Mouse (Mus musculus) lung, embryonic 16.5 days (tissue): ENCODE measurements around the gene Hoxa4. TPM values are rescaled to one million over a fixed set of nuclear protein-coding genes. Genes with fewer than 3 reads are reported as not detected.

Source experiments
- ATAC-seq: fragments of 200-750 bp; cut with Nextera tagmentation; 2 replicates; pipeline ENCODE4 v1.8.0; 2017; ENCODE audit warnings: low read depth, mild to moderate bottlenecking, moderate library complexity
- H3K27ac ChIP-seq: fragments of 300-500 bp; sonication (generic); 2 replicates; pipeline ENCODE4 v1.5.1; 2014; ENCODE audit warnings: mild to moderate bottlenecking, control low read depth, low read length
- H3K27me3 ChIP-seq: fragments of 300-500 bp; sonication (generic); 2 replicates; pipeline ENCODE4 v1.6.1; 2014; ENCODE audit warnings: low read depth, low read length, mixed read lengths; ENCODE audit not compliant: control insufficient read depth, insufficient read depth
- H3K36me3 ChIP-seq: fragments of 300-500 bp; sonication (generic); 2 replicates; pipeline ENCODE4 v1.6.1; 2014; ENCODE audit warnings: low read length; ENCODE audit not compliant: control insufficient read depth, insufficient read depth
- H3K4me1 ChIP-seq: fragments of 300-500 bp; sonication (generic); replicated peaks from 2 replicates; pipeline ENCODE4 v1.6.1; 2014; ENCODE audit warnings: low read length, mixed read lengths; ENCODE audit not compliant: control insufficient read depth, insufficient read depth
- H3K4me2 ChIP-seq: fragments of 300-500 bp; sonication (generic); 2 replicates; pipeline ENCODE4 v1.6.1; 2014; ENCODE audit warnings: low read depth, low read length, control low read depth
- H3K4me3 ChIP-seq: fragments of 300-500 bp; sonication (generic); 2 replicates; pipeline ENCODE4 v1.5.1; 2014; ENCODE audit warnings: mild to moderate bottlenecking, low read length, control low read depth
- H3K9ac ChIP-seq: fragments of 300-500 bp; sonication (generic); 2 replicates; pipeline ENCODE4 v1.6.1; 2014; ENCODE audit warnings: low read length, control low read depth
- H3K9me3 ChIP-seq: fragments of 300-500 bp; sonication (generic); 2 replicates; pipeline ENCODE4 v1.6.1; 2016; ENCODE audit warnings: low read length; ENCODE audit not compliant: control insufficient read depth
- WGBS: fragments of 180-500 bp; shearing (Covaris S2); extraction: QIAGEN DNeasy Blood & Tissue Kit; methylation state at CpG from one replicate; pipeline ENCODE4 v1.1.7; 2014; 5-methylcytosine and 5-hydroxymethylcytosine counted together
- polyA plus RNA-seq: library from polyadenylated mRNA; unstranded; fragments of >200 nt; fragmentation: Nextera tagmentation; extraction: Ambion mirVana; gene quantifications from 2 replicates; pipeline ENCODE4 v1.2.1, GENCODE M21; 2015

The Hoxa4 gene
- polyA plus RNA-seq, result 2.4 and 2.7 TPM in 2 replicates

DNA sequence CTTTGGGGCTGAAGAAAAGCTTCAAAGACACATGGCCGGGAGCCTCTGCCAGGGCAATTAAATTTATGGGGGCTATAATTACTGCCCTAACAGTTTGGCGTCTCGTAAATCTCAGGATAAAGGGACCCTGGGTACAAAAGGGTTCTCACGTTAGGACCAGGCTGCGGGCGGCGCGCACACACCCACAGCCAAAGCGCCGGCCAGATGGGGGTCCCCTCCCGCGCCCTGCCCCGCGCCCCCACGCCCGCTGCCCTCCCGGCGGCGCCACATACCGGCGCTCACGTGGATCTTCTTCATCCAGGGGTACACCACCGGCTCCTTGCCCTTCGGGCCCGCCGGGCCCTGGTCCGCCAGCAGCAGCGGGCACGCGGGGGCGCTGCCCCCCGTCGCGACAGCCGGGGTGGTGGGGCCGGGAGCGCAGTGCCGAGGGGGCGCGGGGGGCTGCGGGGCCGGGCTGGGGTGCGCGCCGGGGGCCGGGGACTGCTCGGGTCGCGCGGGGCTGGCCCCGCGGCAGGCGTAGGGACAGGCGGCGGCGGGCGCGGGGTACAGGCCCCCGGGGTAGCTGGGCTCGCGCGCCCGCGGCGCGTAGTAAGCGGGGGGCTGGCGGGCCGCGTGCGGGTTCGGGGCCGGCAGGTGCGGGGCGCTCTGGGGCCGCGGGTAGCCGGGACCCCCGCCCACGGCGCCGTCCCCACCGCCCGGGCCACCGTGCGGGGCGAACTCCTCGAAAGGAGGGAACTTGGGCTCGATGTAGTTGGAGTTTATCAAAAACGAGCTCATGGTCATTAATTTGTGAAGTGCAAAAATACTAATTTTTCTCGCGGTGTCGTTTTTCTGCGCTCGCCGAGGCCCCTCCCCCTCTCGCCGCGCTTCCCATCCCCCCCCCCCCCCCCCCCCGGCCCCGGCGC is at the start of gene Hoxa4:
Hoxa4 (minus strand) TSS at position 848 of the 905 bp plus-strand sequence.
- WGBS, result 2% methylated on average over 57 of the region's 102 CpGs
- Histone ChIP-seq H3K4me1 (peaks cover 41% of the 10 kb centered on the region), H3K27ac (peak within 1 kb of the TSS; percentile 95), H3K9me3 (no peaks in the 10 kb centered on the region), H3K27me3 (peaks cover 41% of the 10 kb centered on the region), H3K36me3 (no peaks in the 10 kb centered on the region), H3K9ac (peak within 1 kb of the TSS; percentile 90), H3K4me3 (peak within 1 kb of the TSS; percentile 66), H3K4me2 (peak within 1 kb of the TSS; percentile 68)
- 0 out of 2 replicates have a peak, but pooled peaks have one; percentile 8 for ATAC-seq

DNA sequence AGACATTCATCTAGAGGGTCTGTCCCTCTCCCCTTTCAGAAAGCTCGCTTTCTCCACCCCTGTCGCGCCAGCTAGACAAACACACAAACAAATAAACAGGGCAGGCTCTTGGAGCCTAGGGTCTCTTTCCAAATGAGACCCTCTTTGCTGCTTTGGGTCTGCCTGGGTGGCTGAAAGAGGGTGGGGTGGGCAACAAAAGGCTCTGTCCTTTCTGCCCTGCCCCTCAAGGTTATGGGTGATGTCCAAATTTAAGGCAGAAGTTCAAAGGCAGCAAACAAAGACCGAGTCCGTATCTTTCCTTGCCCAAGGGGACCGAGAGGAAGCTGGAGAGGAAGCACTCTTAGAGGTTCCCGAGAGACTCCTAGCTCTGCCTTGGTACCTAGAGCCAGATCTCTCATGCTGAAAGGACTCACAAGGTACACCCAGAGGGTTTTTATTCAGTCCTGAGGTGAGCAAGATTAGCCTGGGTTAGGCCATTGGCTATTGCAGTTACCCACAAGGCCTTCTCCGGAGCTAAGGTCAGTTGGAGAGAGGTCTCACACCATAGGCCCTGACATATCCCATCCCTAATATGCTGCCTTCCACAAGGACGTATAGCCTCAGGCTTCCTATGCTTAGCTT is 49.6 kb upstream of the Hoxa4 start:
- H3K36me3 ChIP-seq, result no peaks in the 10 kb centered on the region
- ATAC-seq, result no peak
- peaks cover 2% of the 10 kb centered on the region; the same call in 1 of the 2 replicates for H3K4me1 ChIP-seq
- H3K4me2 ChIP-seq, result no peak overlapping the region
- 9% methylated on average over 9 of the region's 9 CpGs for WGBS
- H3K27me3 ChIP-seq, result peaks cover 92% of the 10 kb centered on the region
- H3K27ac ChIP-seq, result no peak overlapping the region
- no peak overlapping the region for H3K9ac ChIP-seq
- no peaks in the 10 kb centered on the region for H3K9me3 ChIP-seq
- no peak overlapping the region for H3K4me3 ChIP-seq

DNA sequence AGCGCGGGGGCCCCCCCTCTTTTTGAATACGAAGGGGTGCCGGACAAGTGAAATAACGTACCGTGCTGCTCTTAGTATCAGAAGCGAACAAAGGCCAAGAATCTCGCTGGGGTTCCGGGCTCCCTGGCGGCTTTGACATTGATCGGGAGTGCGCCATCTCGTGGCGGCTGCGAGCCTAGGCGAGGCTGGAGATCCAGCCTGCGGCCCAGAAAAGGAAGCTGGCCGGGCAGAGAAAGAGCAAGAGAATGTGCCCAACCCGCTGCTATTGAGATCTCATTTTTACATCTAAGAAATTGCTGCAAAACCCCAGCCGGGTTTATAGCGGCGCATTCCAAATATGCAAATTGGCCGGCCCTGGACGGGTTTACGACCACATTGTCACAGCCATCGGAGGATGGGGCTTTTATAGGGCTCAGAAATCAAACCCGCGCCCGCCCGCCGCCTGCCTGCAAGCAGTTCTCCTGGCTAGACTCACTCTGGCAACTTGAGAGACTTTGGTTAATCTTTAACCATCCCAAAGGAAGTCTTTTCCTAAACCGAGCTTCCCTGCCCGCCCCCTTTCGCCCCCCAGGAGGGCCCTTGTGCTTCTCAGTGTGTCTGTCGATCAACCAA is 48.9 kb upstream of the Hoxa4 start, which contains the start of gene Hoxa10:
Hoxa10 (minus strand) TSS at position 466 of the 612 bp plus-strand sequence.
- H3K4me2 ChIP-seq, result peak within 1 kb of the TSS; percentile 15; the same call in 1 of the 2 replicates
- peaks cover 2% of the 10 kb centered on the region; the same call in 1 of the 2 replicates for H3K4me1 ChIP-seq
- H3K9ac ChIP-seq, result no peak within 1 kb of the TSS
- ATAC-seq, result peak; percentile 77
- no peaks in the 10 kb centered on the region for H3K36me3 ChIP-seq
- WGBS, result 2% methylated on average over 35 of the region's 35 CpGs
- no peak within 1 kb of the TSS for H3K27ac ChIP-seq
- no peaks in the 10 kb centered on the region for H3K9me3 ChIP-seq
- peaks cover 92% of the 10 kb centered on the region for H3K27me3 ChIP-seq
- H3K4me3 ChIP-seq, result 0 out of 2 replicates have a peak within 1 kb of the TSS, but pooled peaks have one; percentile 6

DNA sequence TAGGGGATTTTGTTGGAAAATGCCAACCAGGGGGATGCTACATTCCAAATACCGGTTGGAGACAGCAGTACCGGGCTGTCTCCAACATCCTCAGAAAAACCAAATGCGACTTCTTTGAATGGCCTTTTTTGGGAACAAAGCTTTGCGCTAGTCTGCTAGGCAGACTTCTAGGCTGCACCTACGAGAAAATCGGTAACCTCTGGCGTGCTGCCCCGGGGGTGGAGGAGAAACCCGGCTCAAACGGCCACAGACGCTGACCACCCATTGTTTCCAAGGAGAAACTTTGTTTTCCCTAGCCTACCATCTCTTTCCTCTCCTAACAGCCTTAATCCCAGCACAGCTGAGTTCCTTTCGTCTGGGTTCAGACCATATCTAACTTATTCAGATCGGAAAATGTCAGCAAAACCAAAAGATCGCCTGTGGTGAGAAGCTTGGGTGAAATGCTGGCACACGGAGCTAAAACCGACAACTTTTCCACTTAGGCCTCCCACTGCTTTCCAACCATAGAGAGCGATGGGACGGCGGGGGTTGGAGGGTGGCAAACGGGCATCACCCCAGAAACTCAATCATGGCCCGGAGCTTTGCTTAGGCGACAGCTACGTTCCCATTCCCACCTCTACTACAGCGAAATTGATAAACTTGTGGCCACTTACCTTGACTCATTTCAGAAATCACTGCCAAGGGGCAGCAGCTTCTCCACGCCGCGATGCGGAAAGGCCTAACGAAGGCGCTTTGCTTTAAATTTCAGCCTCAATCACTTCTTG is 48.3 kb upstream of the Hoxa4 start:
- H3K4me3 ChIP-seq, result no peak overlapping the region
- peak overlapping the region; percentile 15; the same call in 1 of the 2 replicates for H3K4me2 ChIP-seq
- no peak for ATAC-seq
- H3K4me1 ChIP-seq, result no peaks in the 10 kb centered on the region; the same call in 1 of the 2 replicates
- no peak overlapping the region for H3K27ac ChIP-seq
- WGBS, result 3% methylated on average over 30 of the region's 30 CpGs
- no peaks in the 10 kb centered on the region for H3K36me3 ChIP-seq
- no peaks in the 10 kb centered on the region for H3K9me3 ChIP-seq
- peaks cover 92% of the 10 kb centered on the region for H3K27me3 ChIP-seq
- H3K9ac ChIP-seq, result no peak overlapping the region

DNA sequence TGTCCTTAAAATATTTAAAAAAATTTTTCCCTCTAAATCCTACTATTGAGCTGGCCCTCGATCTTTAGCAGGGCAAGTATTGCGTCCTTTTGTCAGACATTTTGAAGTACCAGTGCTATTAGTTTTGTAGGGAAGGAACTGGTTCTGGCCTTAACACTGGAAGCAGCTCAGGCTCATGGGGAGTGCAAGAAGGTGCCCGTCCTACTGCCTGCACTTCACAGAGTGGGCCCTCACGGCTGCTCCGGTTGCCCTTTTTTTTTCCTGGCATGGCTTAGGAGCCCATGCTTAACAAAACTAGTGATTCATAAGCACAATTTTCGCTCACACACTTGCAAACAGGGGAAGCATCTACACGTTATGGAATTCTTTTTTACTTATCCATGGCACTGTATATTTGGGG is 47.4 kb upstream of the Hoxa4 start:
- H3K9me3 ChIP-seq, result no peaks in the 10 kb centered on the region
- no peak overlapping the region for H3K27ac ChIP-seq
- ATAC-seq, result no peak
- no peak overlapping the region for H3K9ac ChIP-seq
- peaks cover 92% of the 10 kb centered on the region for H3K27me3 ChIP-seq
- 5% methylated on average over 7 of the region's 7 CpGs for WGBS
- H3K36me3 ChIP-seq, result no peaks in the 10 kb centered on the region
- no peak overlapping the region for H3K4me3 ChIP-seq
- no peaks in the 10 kb centered on the region; the same call in 1 of the 2 replicates for H3K4me1 ChIP-seq
- H3K4me2 ChIP-seq, result no peak overlapping the region

DNA sequence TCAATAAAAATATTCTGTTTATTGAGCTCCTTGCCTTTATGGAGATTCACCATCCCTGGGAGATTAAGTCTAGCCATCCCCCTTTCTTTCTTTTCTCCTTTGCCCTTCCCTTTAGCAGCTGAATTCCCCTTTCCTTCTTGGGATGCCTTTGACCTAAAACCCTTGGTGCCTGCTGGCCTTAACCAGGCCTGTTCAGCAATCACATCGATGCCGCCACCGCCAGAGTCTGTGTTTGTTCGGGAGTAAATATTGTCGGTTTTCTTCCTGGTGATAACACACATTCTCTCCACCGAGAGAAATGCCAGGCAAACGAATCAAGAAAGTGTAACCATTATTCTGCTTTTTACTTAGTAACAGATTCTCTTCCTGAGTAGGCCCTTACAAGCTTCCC is 46.6 kb upstream of the Hoxa4 start:
- Histone ChIP-seq H3K4me3 (no peak overlapping the region), H3K9me3 (no peaks in the 10 kb centered on the region), H3K36me3 (no peaks in the 10 kb centered on the region), H3K4me2 (no peak overlapping the region), H3K9ac (no peak overlapping the region), H3K4me1 (no peaks in the 10 kb centered on the region; the same call in 1 of the 2 replicates), H3K27me3 (peaks cover 92% of the 10 kb centered on the region), H3K27ac (no peak overlapping the region)
- WGBS, result 4% methylated on average over 7 of the region's 7 CpGs
- ATAC-seq, result no peak

DNA sequence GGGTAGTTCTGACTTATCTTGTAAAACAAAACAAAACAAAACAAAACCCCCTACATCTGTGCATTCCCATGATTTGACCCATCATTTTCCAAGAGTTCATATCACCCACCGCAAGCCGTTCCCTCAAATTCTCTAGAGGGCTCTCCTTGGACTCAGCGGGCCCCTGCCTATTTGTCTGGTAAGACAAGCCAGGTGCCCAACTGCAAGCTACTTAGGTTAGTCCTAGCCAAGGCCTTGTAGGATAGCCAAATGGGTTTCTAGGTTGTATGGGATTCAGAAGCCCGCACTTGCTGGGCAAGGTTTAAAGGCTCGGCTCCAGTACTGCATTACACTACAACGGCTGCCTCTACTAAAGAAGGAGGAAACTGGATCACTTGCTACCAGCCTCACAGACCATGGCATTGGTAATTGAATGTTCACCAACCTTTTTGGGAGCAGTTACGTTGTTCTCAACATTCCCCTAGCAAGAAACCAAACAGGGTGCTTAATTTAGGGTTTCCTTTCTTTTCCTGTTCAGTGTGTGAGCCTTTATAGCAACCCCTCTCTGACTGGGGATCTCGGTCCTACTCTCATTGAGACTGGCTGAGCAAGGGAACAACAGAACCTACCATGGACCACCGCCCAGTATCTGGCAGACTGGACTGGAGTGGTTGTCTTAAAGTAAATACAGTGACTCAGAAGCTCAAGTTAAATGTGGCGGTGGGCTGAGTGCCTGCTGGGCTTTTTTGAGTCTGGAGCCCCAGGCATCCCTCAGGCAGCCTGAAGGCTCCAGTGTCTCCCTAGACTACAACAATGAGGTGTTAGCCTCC is 46.0 kb upstream of the Hoxa4 start:
- peaks cover 91% of the 10 kb centered on the region for H3K27me3 ChIP-seq
- no peaks in the 10 kb centered on the region for H3K36me3 ChIP-seq
- no peak overlapping the region for H3K4me3 ChIP-seq
- no peak overlapping the region for H3K27ac ChIP-seq
- WGBS, result 9% methylated on average over 10 of the region's 10 CpGs
- H3K4me2 ChIP-seq, result no peak overlapping the region
- ATAC-seq, result no peak
- H3K4me1 ChIP-seq, result no peaks in the 10 kb centered on the region; the same call in 1 of the 2 replicates
- H3K9ac ChIP-seq, result no peak overlapping the region
- H3K9me3 ChIP-seq, result no peaks in the 10 kb centered on the region

DNA sequence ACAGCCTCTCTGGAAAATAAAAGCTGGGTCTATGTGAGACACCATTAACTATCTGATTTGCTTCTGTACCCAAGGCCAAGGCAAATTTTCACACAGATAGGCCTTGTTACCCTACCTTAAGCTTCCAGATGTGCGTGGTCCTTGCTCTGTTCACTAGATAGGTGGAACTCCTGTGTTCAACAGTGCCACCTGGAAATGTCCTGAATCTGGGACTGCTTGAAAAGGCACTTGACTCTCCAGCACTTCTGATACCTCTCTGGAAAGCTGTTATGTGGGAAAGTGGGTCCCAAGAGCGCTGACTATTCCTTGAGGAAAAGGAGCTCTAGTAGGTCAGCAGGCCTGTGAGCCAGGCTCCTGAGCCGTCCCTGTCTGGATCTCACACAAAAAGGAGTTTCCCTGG is 45.3 kb upstream of the Hoxa4 start:
- Histone ChIP-seq H3K36me3 (no peaks in the 10 kb centered on the region), H3K27ac (no peak overlapping the region), H3K9ac (no peak overlapping the region), H3K27me3 (peaks cover 92% of the 10 kb centered on the region), H3K9me3 (no peaks in the 10 kb centered on the region), H3K4me3 (no peak overlapping the region), H3K4me2 (no peak overlapping the region), H3K4me1 (no peaks in the 10 kb centered on the region; the same call in 1 of the 2 replicates)
- WGBS, result 19% methylated on average over 3 of the region's 3 CpGs
- no peak for ATAC-seq
